Mouse (Mus musculus) skeletal muscle tissue, postnatal 0 days (tissue): ENCODE data around the gene Nuak1. TPM values are rescaled to one million over a fixed set of nuclear protein-coding genes. Genes with fewer than 3 reads are reported as not detected.

ENCODE experiments used
- polyA plus RNA-seq: library from polyadenylated mRNA; unstranded; fragments of >200 nt; fragmentation: Nextera tagmentation; extraction: Ambion mirVana; gene quantifications from 2 replicates; pipeline ENCODE4 v1.2.1, GENCODE M21; 2015

Nuak1 gene
- 1.3 TPM in 2 replicates for polyA plus RNA-seq

DNA sequence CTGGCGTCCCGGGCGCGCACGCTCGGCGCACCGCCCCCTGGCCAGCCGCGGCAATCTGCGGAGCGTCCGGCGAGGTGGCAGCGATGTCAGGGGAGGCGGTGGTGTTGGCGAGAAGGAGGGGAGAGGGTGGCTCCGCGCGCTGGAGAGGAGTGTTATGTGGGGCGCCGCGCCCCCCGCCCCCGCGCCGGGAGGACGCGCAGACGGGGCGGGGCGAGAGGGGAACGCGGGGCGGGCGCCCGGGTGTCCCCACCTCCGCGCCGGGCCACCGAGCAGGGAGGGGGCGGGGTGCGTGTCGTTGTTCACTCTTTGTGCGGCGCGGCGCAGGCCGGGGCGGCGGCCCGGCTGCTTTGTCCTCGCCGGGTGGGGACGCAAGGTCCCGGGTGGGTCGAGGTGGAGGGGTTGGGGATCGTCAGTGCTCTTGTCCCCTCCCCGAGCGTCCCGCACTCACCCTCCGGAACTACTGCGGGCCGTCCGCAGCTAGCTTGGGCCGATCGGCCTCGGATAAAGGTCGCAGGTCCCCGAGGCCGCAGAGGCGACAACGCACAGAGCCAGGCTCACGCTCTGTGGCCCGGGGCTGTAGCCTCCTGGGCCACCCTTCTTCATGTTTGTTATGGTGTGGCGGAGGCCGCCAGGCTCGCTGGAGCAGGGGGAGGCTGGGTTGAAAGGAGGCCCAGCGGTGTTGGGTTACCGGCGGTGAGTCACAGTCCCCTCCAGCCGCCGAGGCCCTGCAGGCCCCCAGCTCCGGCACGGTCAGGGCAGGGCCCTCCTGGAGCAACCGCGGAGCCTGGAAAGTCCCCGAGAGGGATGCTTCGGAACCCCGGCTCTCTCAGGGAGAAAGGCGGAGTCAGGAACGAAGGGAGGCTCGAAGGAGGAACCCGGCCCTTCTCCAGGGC is at the start of gene Nuak1:
Gene Nuak1 (minus strand): TSS at position 57 of the 893 bp plus-strand sequence.

Other genes starting within 250 kb of the Nuak1 start
- gene Ckap4, start 93.5 kb upstream of the Nuak1 start, polyA plus RNA-seq: 51.2 and 75.8 TPM in 2 replicates
- gene Tcp11l2, start 136.0 kb upstream of the Nuak1 start, polyA plus RNA-seq: 51.0 and 61.3 TPM in 2 replicates
- gene Polr3b, start 181.7 kb upstream of the Nuak1 start, polyA plus RNA-seq: 6.4 and 7.1 TPM in 2 replicates